In the genomic region with DNA sequence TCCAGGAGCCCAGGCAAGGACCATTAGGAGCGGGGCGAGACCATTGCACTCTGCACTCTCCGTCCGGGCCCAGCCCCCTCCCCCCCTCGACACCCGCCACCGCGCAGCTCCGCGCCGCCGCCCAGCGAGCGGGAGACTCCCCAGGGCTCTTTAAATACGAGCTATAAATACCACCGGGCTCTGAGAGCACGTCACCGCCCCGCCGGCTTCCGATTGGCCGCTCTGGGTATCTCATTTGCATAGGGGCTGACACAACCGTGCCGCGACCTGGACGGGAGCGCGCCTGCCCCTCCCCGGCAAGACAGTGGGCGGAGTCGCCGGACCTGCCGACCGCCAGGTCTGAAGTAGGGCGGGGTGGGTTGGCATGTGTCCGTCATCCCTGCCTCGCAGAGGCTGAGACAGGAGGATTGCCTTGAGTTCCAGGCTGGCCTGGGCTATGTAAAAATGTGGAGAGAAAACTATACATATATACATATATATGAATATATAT, we compare ENCODE assay signal across 8 mouse cellular contexts.
DNase-seq lines count a peak whose midpoint lies in the region; ATAC-seq and TF ChIP-seq lines count a peak whose summit lies in the region.

No protein-coding gene starts in this region.

- peak overlapping the region; percentile 46 to 71 for H3K4me3 ChIP-seq in ES-E14 (ENCODE audit: insufficient read depth in 1 of 2, low read depth in 1 of 2, low read length in 2 of 2, poor library complexity in 1 of 2, severe bottlenecking in 1 of 2)
- H3K4me3 ChIP-seq in forebrain, embryonic 16.5 days (replicated peaks; ENCODE audit: low read length): peak overlapping the region; percentile 68
- H3K4me3 ChIP-seq in lung, embryonic 15.5 days: peak overlapping the region; percentile 49

- 0 out of 2 replicates have a peak overlapping the region, but pooled peaks have one; percentile 18 for H3K9ac ChIP-seq in ES-E14 (ENCODE audit: insufficient read depth, low read depth, low read length, poor library complexity, severe bottlenecking)
- H3K9ac ChIP-seq in forebrain, embryonic 16.5 days (replicated peaks; ENCODE audit: low read depth, low read length): peak overlapping the region; percentile 58
- peak overlapping the region; percentile 31; the same call in 1 of the 2 replicates for H3K9ac ChIP-seq in lung, embryonic 15.5 days

- WGBS in forebrain, embryonic 16.5 days: 0% methylated on average over 37 of the region's 37 CpGs
- WGBS in lung, embryonic 15.5 days: 0% methylated on average over 37 of the region's 37 CpGs

- H3K27me3 ChIP-seq in forebrain, embryonic 16.5 days (replicated peaks; ENCODE audit: control insufficient read depth, insufficient read depth, low read length): no peaks in the 10 kb centered on the region; the same call in 1 of the 2 replicates
- H3K27me3 ChIP-seq in lung, embryonic 15.5 days: no peaks in the 10 kb centered on the region

- intact Hi-C loops in heart, postnatal 36 days (cut with DNase I): loop anchor here (1.0 to 2.0 kb wide), 2 partner anchors 90 to 98 kb away; a partner anchor contains a TSS

- in situ Hi-C loops in ES-E14 (cut with MboI; ENCODE audit: low sequenced_read_pairs in 2 of 2, unreplicated experiment in 2 of 2): loop anchor here (10.0 to 25.0 kb wide), 4 partner anchors 86 to 156 kb away; a partner anchor contains a TSS

- H3K9me3 ChIP-seq in ES-E14 (ENCODE audit: control insufficient read depth, insufficient read depth, low read depth, low read length): no peaks in the 10 kb centered on the region
- no peaks in the 10 kb centered on the region for H3K9me3 ChIP-seq in forebrain, embryonic 16.5 days (ENCODE audit: control insufficient read depth, low read length)
- no peaks in the 10 kb centered on the region for H3K9me3 ChIP-seq in lung, embryonic 15.5 days

- H3K4me1 ChIP-seq in ES-E14 (ENCODE audit: control insufficient read depth in 2 of 2, insufficient read depth in 2 of 2, low read length in 2 of 2, poor library complexity in 1 of 2): peaks cover 5 to 14% of the 10 kb centered on the region in 2 experiments; a peak in 2 of 4 replicates
- H3K4me1 ChIP-seq in forebrain, embryonic 16.5 days (replicated peaks; ENCODE audit: control insufficient read depth, insufficient read depth, low read length): peaks cover 7% of the 10 kb centered on the region
- peaks cover 28% of the 10 kb centered on the region for H3K4me1 ChIP-seq in lung, embryonic 15.5 days

- peak overlapping the region; percentile 73 for H3K4me2 ChIP-seq in forebrain, embryonic 16.5 days (ENCODE audit: low read length)
- H3K4me2 ChIP-seq in lung, embryonic 15.5 days: peak overlapping the region; percentile 95

- no peak overlapping the region for H3K27ac ChIP-seq in ES-E14 (ENCODE audit: insufficient read depth, low read depth, low read length, poor library complexity, severe bottlenecking)
- H3K27ac ChIP-seq in forebrain, embryonic 16.5 days (ENCODE audit: low read length): peak overlapping the region; percentile 76
- peak overlapping the region; percentile 90 for H3K27ac ChIP-seq in lung, embryonic 15.5 days

- H3K36me3 ChIP-seq in ES-E14 (ENCODE audit: control insufficient read depth, insufficient read depth, low read length, poor library complexity, severe bottlenecking): no peaks in the 10 kb centered on the region
- no peaks in the 10 kb centered on the region for H3K36me3 ChIP-seq in forebrain, embryonic 16.5 days (ENCODE audit: control insufficient read depth, insufficient read depth)
- no peaks in the 10 kb centered on the region for H3K36me3 ChIP-seq in lung, embryonic 15.5 days

- peak; percentile 96 for DNase-seq in ES-E14 (ENCODE audit: low read depth, low spot score)
- DNase-seq in cerebellum, adult 11-12 months: peak; percentile 96
- peak; percentile 95 for DNase-seq in heart, postnatal 36 days
- peak; percentile 90 to 91 for DNase-seq in layer of hippocampus, adult 8-10 months (ENCODE audit: low spot score in 2 of 2)
- peak; percentile 96 for DNase-seq in ovary, adult 18-20 months (ENCODE audit: low spot score)
- peak; percentile 98 for DNase-seq in thymus, postnatal 0 days (ENCODE audit: low spot score)

- peak; percentile 95 for ATAC-seq in forebrain, embryonic 16.5 days
- peak; percentile 96 for ATAC-seq in lung, embryonic 15.5 days (ENCODE audit: borderline replicate concordance, extremely low read depth, low FRiP score, low TSS enrichment)

TF ChIP-seq in ES-E14, 5 proteins besides CTCF, POLR2A, EP300 and RAD21:
- TF ChIP-seq HCFC1 (IDR thresholded peaks at IDR 0.05; ENCODE audit: borderline replicate concordance, insufficient read depth, low read length) (peak; percentile 16; the same call in 1 of the 2 replicates), ZNF384 (IDR thresholded peaks at IDR 0.05; ENCODE audit: low read depth, low read length) (no peak), CHD2 (IDR thresholded peaks at IDR 0.05; ENCODE audit: low read depth, low read length) (no peak), MAFK (IDR thresholded peaks at IDR 0.05; ENCODE audit: insufficient read depth, low read depth, low read length) (no peak), ZC3H11A (IDR thresholded peaks at IDR 0.05; ENCODE audit: borderline replicate concordance, low read depth, low read length) (no peak)
